Mouse (Mus musculus) erythroblast, embryonic 14.5 days (primary cell): ENCODE measurements around the gene Cxcl14.

Experiments
- GATA1 ChIP-seq: IDR thresholded peaks from 2 replicates; pipeline ENCODE4 v1.6.1; 2012; ENCODE audit warnings: low read length, inconsistent platforms, mixed read lengths
- TAL1 ChIP-seq: IDR thresholded peaks from 3 replicates; pipeline ENCODE4 v1.6.1; 2012; ENCODE audit warnings: low read length, inconsistent platforms, mixed read lengths

GRCm38 (mm10) chr13:56249593-56250341, 46.6 kb downstream of the Cxcl14 start:
- TF ChIP-seq GATA1 (no peak), TAL1 (no peak)
